Mouse (Mus musculus) hindbrain, embryonic 16.5 days (tissue): Measurements from ENCODE around the gene Sumf2. TPM values are rescaled to one million over a fixed set of nuclear protein-coding genes. Genes with fewer than 3 reads are reported as not detected.

Experiments used
- ATAC-seq: fragments of 200-750 bp; cut with Nextera tagmentation; 2 replicates; pipeline ENCODE4 v1.8.0; 2017; ENCODE audit warnings: moderate TSS enrichment, moderate library complexity
- H3K27ac ChIP-seq: fragments of 300-500 bp; sonication (generic); 2 replicates; pipeline ENCODE4 v1.5.1; 2014; ENCODE audit warnings: low read depth, mild to moderate bottlenecking, control low read depth, low read length, moderate library complexity
- H3K27me3 ChIP-seq: fragments of 300-500 bp; sonication (generic); replicated peaks from 2 replicates; pipeline ENCODE4 v1.6.1; 2014; ENCODE audit warnings: low read length; ENCODE audit not compliant: control insufficient read depth, insufficient read depth
- H3K36me3 ChIP-seq: fragments of 300-500 bp; sonication (generic); 2 replicates; pipeline ENCODE4 v1.6.1; 2014; ENCODE audit warnings: mild to moderate bottlenecking, low read length, moderate library complexity, mixed read lengths; ENCODE audit not compliant: control insufficient read depth, insufficient read depth
- H3K4me1 ChIP-seq: fragments of 300-500 bp; sonication (generic); 2 replicates; pipeline ENCODE4 v1.6.1; 2014; ENCODE audit warnings: low read depth, low read length; ENCODE audit not compliant: control insufficient read depth, insufficient read depth
- H3K4me2 ChIP-seq: fragments of 300-500 bp; sonication (generic); 2 replicates; pipeline ENCODE4 v1.6.1; 2014; ENCODE audit warnings: mild to moderate bottlenecking, low read length, control low read depth, moderate library complexity
- H3K4me3 ChIP-seq: fragments of 300-500 bp; sonication (generic); 2 replicates; pipeline ENCODE4 v1.5.1; 2014; ENCODE audit warnings: mild to moderate bottlenecking, low read length, control low read depth, moderate library complexity
- H3K9ac ChIP-seq: fragments of 300-500 bp; sonication (generic); 2 replicates; pipeline ENCODE4 v1.6.1; 2014; ENCODE audit warnings: low read depth, mild to moderate bottlenecking, control low read depth, low read length, moderate library complexity
- H3K9me3 ChIP-seq: fragments of 300-500 bp; sonication (generic); 2 replicates; pipeline ENCODE4 v1.6.1; 2014; ENCODE audit warnings: mild to moderate bottlenecking, low read length, moderate library complexity; ENCODE audit not compliant: control insufficient read depth
- WGBS: fragments of 180-500 bp; shearing (Covaris S2); extraction: QIAGEN DNeasy Blood & Tissue Kit; methylation state at CpG from one replicate; pipeline ENCODE4 v1.1.7; 2014; 5-methylcytosine and 5-hydroxymethylcytosine counted together
- polyA plus RNA-seq: library from polyadenylated mRNA; unstranded; fragments of >200 nt; fragmentation: Nextera tagmentation; extraction: Ambion mirVana; gene quantifications from 2 replicates; pipeline ENCODE4 v1.2.1, GENCODE M21; 2015

Gene Sumf2
- 31.3 and 31.7 TPM in 2 replicates for polyA plus RNA-seq

GRCm38 (mm10) chr5:129846752-129847557, at the start of gene Sumf2:
Gene Sumf2 (plus strand): TSS chr5:129846986.
- ATAC-seq: peak; percentile 99
- peak within 1 kb of the TSS; percentile 74 for H3K9ac ChIP-seq
- WGBS: 10% methylated on average over 22 of the region's 22 CpGs
- peaks cover 13% of the 10 kb centered on the region for H3K36me3 ChIP-seq
- peak within 1 kb of the TSS; percentile 61 for H3K4me3 ChIP-seq
- H3K4me2 ChIP-seq: peak within 1 kb of the TSS; percentile 64
- H3K27ac ChIP-seq: peak within 1 kb of the TSS; percentile 71
- H3K9me3 ChIP-seq: no peaks in the 10 kb centered on the region
- H3K4me1 ChIP-seq: no peaks in the 10 kb centered on the region; the same call in none of the 2 replicates
- no peaks in the 10 kb centered on the region for H3K27me3 ChIP-seq

- Histone ChIP-seq H3K27me3 (no peaks in the 10 kb centered on the region), H3K27ac (no peak overlapping the region), H3K9me3 (no peaks in the 10 kb centered on the region), H3K4me3 (no peak overlapping the region), H3K36me3 (peaks cover 13% of the 10 kb centered on the region), H3K4me1 (no peaks in the 10 kb centered on the region; the same call in none of the 2 replicates), H3K9ac (no peak overlapping the region), H3K4me2 (no peak overlapping the region)
- ATAC-seq: no peak
- WGBS: 94% methylated on average over 5 of the region's 5 CpGs
These were observed 1.9 kb upstream of the Sumf2 start for GRCm38 (mm10) chr5:129844848-129845247.

GRCm38 (mm10) chr5:129847558-129847820, 703 bp downstream of the Sumf2 start:
- H3K4me2 ChIP-seq: peak overlapping the region; percentile 64
- no peaks in the 10 kb centered on the region for H3K27me3 ChIP-seq
- peaks cover 13% of the 10 kb centered on the region for H3K36me3 ChIP-seq
- H3K9me3 ChIP-seq: no peaks in the 10 kb centered on the region
- H3K27ac ChIP-seq: no peak overlapping the region
- H3K4me3 ChIP-seq: peak overlapping the region; percentile 61
- 59% methylated on average over 8 of the region's 8 CpGs for WGBS
- peak overlapping the region; percentile 74 for H3K9ac ChIP-seq
- H3K4me1 ChIP-seq: no peaks in the 10 kb centered on the region; the same call in none of the 2 replicates
- no peak for ATAC-seq

- Histone ChIP-seq H3K9me3 (no peaks in the 10 kb centered on the region), H3K27ac (no peak overlapping the region), H3K4me2 (no peak overlapping the region), H3K9ac (no peak overlapping the region), H3K27me3 (no peaks in the 10 kb centered on the region), H3K4me1 (no peaks in the 10 kb centered on the region), H3K36me3 (peaks cover 22% of the 10 kb centered on the region), H3K4me3 (no peak overlapping the region)
- 40% methylated on average over 5 of the region's 5 CpGs for WGBS
- no peak for ATAC-seq
These were observed 8.4 kb downstream of the Sumf2 start for GRCm38 (mm10) chr5:129855163-129855562.

- ATAC-seq: no peak
- Histone ChIP-seq H3K9ac (no peak overlapping the region), H3K27ac (no peak overlapping the region), H3K9me3 (no peaks in the 10 kb centered on the region), H3K4me1 (no peaks in the 10 kb centered on the region), H3K36me3 (peaks cover 22% of the 10 kb centered on the region), H3K4me2 (no peak overlapping the region), H3K4me3 (no peak overlapping the region), H3K27me3 (no peaks in the 10 kb centered on the region)
- 86% methylated on average over 5 of the region's 5 CpGs for WGBS
These were observed 9.6 kb downstream of the Sumf2 start for GRCm38 (mm10) chr5:129856414-129856813.

GRCm38 (mm10) chr5:129862325-129862724, 15.5 kb downstream of the Sumf2 start:
- Histone ChIP-seq H3K9ac (no peak overlapping the region), H3K27me3 (no peaks in the 10 kb centered on the region), H3K36me3 (peaks cover 21% of the 10 kb centered on the region), H3K9me3 (no peaks in the 10 kb centered on the region), H3K4me2 (no peak overlapping the region), H3K27ac (no peak overlapping the region), H3K4me3 (no peak overlapping the region), H3K4me1 (no peaks in the 10 kb centered on the region)
- ATAC-seq: no peak
- 92% methylated on average over 6 of the region's 6 CpGs for WGBS

- Histone ChIP-seq H3K36me3 (peaks cover 17% of the 10 kb centered on the region), H3K4me3 (no peak overlapping the region), H3K9ac (no peak overlapping the region; the same call in 1 of the 2 replicates), H3K27me3 (no peaks in the 10 kb centered on the region), H3K9me3 (no peaks in the 10 kb centered on the region), H3K27ac (no peak overlapping the region), H3K4me1 (no peaks in the 10 kb centered on the region), H3K4me2 (peak overlapping the region; percentile 35)
- no peak for ATAC-seq
- 13% methylated on average over 18 of the region's 18 CpGs for WGBS
These were observed 17.7 kb downstream of the Sumf2 start for GRCm38 (mm10) chr5:129864467-129864866.

- H3K27ac ChIP-seq: no peak overlapping the region
- no peaks in the 10 kb centered on the region for H3K27me3 ChIP-seq
- no peak overlapping the region for H3K9ac ChIP-seq
- no peaks in the 10 kb centered on the region for H3K4me1 ChIP-seq
- WGBS: 85% methylated on average over 12 of the region's 12 CpGs
- no peaks in the 10 kb centered on the region for H3K9me3 ChIP-seq
- no peak overlapping the region for H3K4me2 ChIP-seq
- H3K4me3 ChIP-seq: no peak overlapping the region
- ATAC-seq: no peak
- peaks cover 13% of the 10 kb centered on the region for H3K36me3 ChIP-seq
These were observed 19.1 kb downstream of the Sumf2 start for GRCm38 (mm10) chr5:129865841-129866240.

GRCm38 (mm10) chr5:129869238-129869995, 22.6 kb downstream of the Sumf2 start:
- no peak for ATAC-seq
- no peak overlapping the region for H3K9ac ChIP-seq
- H3K9me3 ChIP-seq: no peaks in the 10 kb centered on the region
- H3K4me3 ChIP-seq: no peak overlapping the region
- no peaks in the 10 kb centered on the region for H3K36me3 ChIP-seq
- H3K27me3 ChIP-seq: no peaks in the 10 kb centered on the region
- no peak overlapping the region for H3K27ac ChIP-seq
- no peaks in the 10 kb centered on the region for H3K4me1 ChIP-seq
- 89% methylated on average over 19 of the region's 19 CpGs for WGBS
- H3K4me2 ChIP-seq: no peak overlapping the region
